Mouse (Mus musculus): ENCODE results near the gene Mrtfa.

Mrtfa gene

GRCm38 (mm10) chr15:81062175-81062588 is 128.4 kb downstream of the Mrtfa start:
- DNase-seq: peak; percentile 84

- DNase-seq: no peak
Measured at GRCm38 (mm10) chr15:81060975-81061374, 129.6 kb downstream of the Mrtfa start.

- DNase-seq: no peak
Measured at GRCm38 (mm10) chr15:81057736-81058135, 132.8 kb downstream of the Mrtfa start.

- no peak for DNase-seq
Measured at GRCm38 (mm10) chr15:81055488-81055887, 135.1 kb downstream of the Mrtfa start.

- DNase-seq: no peak
Measured at GRCm38 (mm10) chr15:81052491-81052890, 138.1 kb downstream of the Mrtfa start.

GRCm38 (mm10) chr15:81050488-81050887 is 140.1 kb downstream of the Mrtfa start:
- no peak for DNase-seq

- peak; percentile 49 for DNase-seq
Measured at GRCm38 (mm10) chr15:81049401-81050053, 141.0 kb downstream of the Mrtfa start.

GRCm38 (mm10) chr15:81047497-81047896 is 143.1 kb downstream of the Mrtfa start:
- no peak for DNase-seq

GRCm38 (mm10) chr15:81046061-81046460 is 144.5 kb downstream of the Mrtfa start:
- DNase-seq: no peak

GRCm38 (mm10) chr15:81045336-81045735 is 145.2 kb downstream of the Mrtfa start:
- no peak for DNase-seq

GRCm38 (mm10) chr15:81044446-81044845 is 146.1 kb downstream of the Mrtfa start:
- DNase-seq: no peak

GRCm38 (mm10) chr15:81042276-81042931 is 148.2 kb downstream of the Mrtfa start:
- peak; percentile 49 for DNase-seq

- DNase-seq: no peak
Measured at GRCm38 (mm10) chr15:81041767-81042166, 148.8 kb downstream of the Mrtfa start.

GRCm38 (mm10) chr15:81038419-81038818 is 152.1 kb downstream of the Mrtfa start:
- no peak for DNase-seq

GRCm38 (mm10) chr15:81035417-81036162 is 155.0 kb downstream of the Mrtfa start:
- no peak for DNase-seq

GRCm38 (mm10) chr15:81034119-81034518 is 156.4 kb downstream of the Mrtfa start:
- DNase-seq: no peak

- peak; percentile 42 for DNase-seq
Measured at GRCm38 (mm10) chr15:81032941-81033629, 157.5 kb downstream of the Mrtfa start.

GRCm38 (mm10) chr15:81031611-81032010 is 158.9 kb downstream of the Mrtfa start:
- DNase-seq: no peak

- DNase-seq: no peak
Measured at GRCm38 (mm10) chr15:81030891-81031425, 159.6 kb downstream of the Mrtfa start.

GRCm38 (mm10) chr15:81027378-81028173 is 163.0 kb downstream of the Mrtfa start:
- DNase-seq: peak; percentile 79

- no peak for DNase-seq
Measured at GRCm38 (mm10) chr15:81026901-81027300, 163.7 kb downstream of the Mrtfa start.

- no peak for DNase-seq
Measured at GRCm38 (mm10) chr15:81023842-81024241, 166.7 kb downstream of the Mrtfa start.

Measured in embryo, embryonic 11 days (tissue).